Mouse (Mus musculus): Measurements from ENCODE around the gene Ttll3. TPM values are rescaled to one million over a fixed set of nuclear protein-coding genes. Genes with fewer than 3 reads are reported as not detected.

Gene Ttll3
- polyA plus RNA-seq, 1 experiment from 2014 or later: 1.5 TPM

GRCm38 (mm10) chr6:113396270-113397030, 7.4 kb downstream of the Ttll3 start:
- Histone ChIP-seq H3K4me3 (ENCODE audit: low read depth, low read length) (no peak overlapping the region), H3K9me3 (replicated peaks; ENCODE audit: control insufficient read depth, low read length) (no peaks in the 10 kb centered on the region), H3K9ac (ENCODE audit: low read depth, low read length) (no peak overlapping the region), H3K4me1 (ENCODE audit: control insufficient read depth, insufficient read depth, low read length) (peaks cover 12% of the 10 kb centered on the region; the same call in 1 of the 2 replicates), H3K27me3 (ENCODE audit: control insufficient read depth, insufficient read depth, low read length) (no peaks in the 10 kb centered on the region; the same call in 1 of the 2 replicates), H3K4me2 (no peak overlapping the region), H3K27ac (ENCODE audit: low read depth, low read length) (no peak overlapping the region), H3K36me3 (ENCODE audit: control insufficient read depth, insufficient read depth, low read length) (no peaks in the 10 kb centered on the region)
- no peak for ATAC-seq (replicated peaks; ENCODE audit: insufficient number of reproducible peaks, low FRiP score, low TSS enrichment)
- 82% methylated on average over 10 of the region's 10 CpGs for WGBS (ENCODE audit: insufficient replicate concordance)

GRCm38 (mm10) chr6:113402094-113402493, 13.0 kb downstream of the Ttll3 start:
- H3K4me3 ChIP-seq (ENCODE audit: low read depth, low read length): no peak overlapping the region
- no peaks in the 10 kb centered on the region for H3K4me1 ChIP-seq (ENCODE audit: control insufficient read depth, insufficient read depth, low read length)
- no peak for ATAC-seq (replicated peaks; ENCODE audit: insufficient number of reproducible peaks, low FRiP score, low TSS enrichment)
- H3K36me3 ChIP-seq (ENCODE audit: control insufficient read depth, insufficient read depth, low read length): no peaks in the 10 kb centered on the region
- no peak overlapping the region for H3K27ac ChIP-seq (ENCODE audit: low read depth, low read length)
- H3K27me3 ChIP-seq (ENCODE audit: control insufficient read depth, insufficient read depth, low read length): no peaks in the 10 kb centered on the region
- 85% methylated on average over 13 of the region's 13 CpGs for WGBS (ENCODE audit: insufficient replicate concordance)
- no peak overlapping the region for H3K4me2 ChIP-seq
- no peaks in the 10 kb centered on the region for H3K9me3 ChIP-seq (replicated peaks; ENCODE audit: control insufficient read depth, low read length)
- no peak overlapping the region for H3K9ac ChIP-seq (ENCODE audit: low read depth, low read length)

- Histone ChIP-seq H3K9me3 (replicated peaks; ENCODE audit: control insufficient read depth, low read length) (no peaks in the 10 kb centered on the region), H3K9ac (ENCODE audit: low read depth, low read length) (no peak overlapping the region), H3K4me3 (ENCODE audit: low read depth, low read length) (no peak overlapping the region), H3K4me1 (ENCODE audit: control insufficient read depth, insufficient read depth, low read length) (no peaks in the 10 kb centered on the region), H3K4me2 (no peak overlapping the region), H3K36me3 (ENCODE audit: control insufficient read depth, insufficient read depth, low read length) (no peaks in the 10 kb centered on the region), H3K27ac (ENCODE audit: low read depth, low read length) (no peak overlapping the region), H3K27me3 (ENCODE audit: control insufficient read depth, insufficient read depth, low read length) (no peaks in the 10 kb centered on the region)
- WGBS (ENCODE audit: insufficient replicate concordance): 70% methylated on average over 12 of the region's 12 CpGs
- ATAC-seq (replicated peaks; ENCODE audit: insufficient number of reproducible peaks, low FRiP score, low TSS enrichment): no peak
Observed at GRCm38 (mm10) chr6:113404649-113405448, 15.8 kb downstream of the Ttll3 start.

GRCm38 (mm10) chr6:113405483-113405882, 16.4 kb downstream of the Ttll3 start:
- 70% methylated on average over 6 of the region's 6 CpGs for WGBS (ENCODE audit: insufficient replicate concordance)
- Histone ChIP-seq H3K4me3 (ENCODE audit: low read depth, low read length) (no peak overlapping the region), H3K9me3 (replicated peaks; ENCODE audit: control insufficient read depth, low read length) (no peaks in the 10 kb centered on the region), H3K36me3 (ENCODE audit: control insufficient read depth, insufficient read depth, low read length) (no peaks in the 10 kb centered on the region), H3K9ac (ENCODE audit: low read depth, low read length) (no peak overlapping the region), H3K4me2 (no peak overlapping the region), H3K27ac (ENCODE audit: low read depth, low read length) (no peak overlapping the region), H3K4me1 (ENCODE audit: control insufficient read depth, insufficient read depth, low read length) (no peaks in the 10 kb centered on the region), H3K27me3 (ENCODE audit: control insufficient read depth, insufficient read depth, low read length) (no peaks in the 10 kb centered on the region)
- no peak for ATAC-seq (replicated peaks; ENCODE audit: insufficient number of reproducible peaks, low FRiP score, low TSS enrichment)

GRCm38 (mm10) chr6:113406683-113407082, 17.6 kb downstream of the Ttll3 start:
- H3K27me3 ChIP-seq (ENCODE audit: control insufficient read depth, insufficient read depth, low read length): no peaks in the 10 kb centered on the region
- WGBS (ENCODE audit: insufficient replicate concordance): 75% methylated on average over 9 of the region's 9 CpGs
- no peak overlapping the region for H3K4me2 ChIP-seq
- no peaks in the 10 kb centered on the region for H3K9me3 ChIP-seq (replicated peaks; ENCODE audit: control insufficient read depth, low read length)
- H3K36me3 ChIP-seq (ENCODE audit: control insufficient read depth, insufficient read depth, low read length): no peaks in the 10 kb centered on the region
- H3K27ac ChIP-seq (ENCODE audit: low read depth, low read length): no peak overlapping the region
- no peak overlapping the region for H3K4me3 ChIP-seq (ENCODE audit: low read depth, low read length)
- no peak for ATAC-seq (replicated peaks; ENCODE audit: insufficient number of reproducible peaks, low FRiP score, low TSS enrichment)
- no peak overlapping the region for H3K9ac ChIP-seq (ENCODE audit: low read depth, low read length)
- H3K4me1 ChIP-seq (ENCODE audit: control insufficient read depth, insufficient read depth, low read length): no peaks in the 10 kb centered on the region

GRCm38 (mm10) chr6:113410001-113410400, 20.9 kb downstream of the Ttll3 start:
- Histone ChIP-seq H3K4me3 (ENCODE audit: low read depth, low read length) (no peak overlapping the region), H3K9ac (ENCODE audit: low read depth, low read length) (no peak overlapping the region), H3K27me3 (ENCODE audit: control insufficient read depth, insufficient read depth, low read length) (no peaks in the 10 kb centered on the region), H3K9me3 (replicated peaks; ENCODE audit: control insufficient read depth, low read length) (no peaks in the 10 kb centered on the region), H3K4me2 (no peak overlapping the region), H3K36me3 (ENCODE audit: control insufficient read depth, insufficient read depth, low read length) (no peaks in the 10 kb centered on the region), H3K27ac (ENCODE audit: low read depth, low read length) (no peak overlapping the region), H3K4me1 (ENCODE audit: control insufficient read depth, insufficient read depth, low read length) (no peaks in the 10 kb centered on the region)
- WGBS (ENCODE audit: insufficient replicate concordance): 70% methylated on average over 1 of the region's 1 CpGs
- ATAC-seq (replicated peaks; ENCODE audit: insufficient number of reproducible peaks, low FRiP score, low TSS enrichment): no peak

- Histone ChIP-seq H3K4me2 (no peak overlapping the region), H3K27me3 (ENCODE audit: control insufficient read depth, insufficient read depth, low read length) (no peaks in the 10 kb centered on the region), H3K9me3 (replicated peaks; ENCODE audit: control insufficient read depth, low read length) (no peaks in the 10 kb centered on the region), H3K36me3 (ENCODE audit: control insufficient read depth, insufficient read depth, low read length) (no peaks in the 10 kb centered on the region), H3K27ac (ENCODE audit: low read depth, low read length) (no peak overlapping the region), H3K4me3 (ENCODE audit: low read depth, low read length) (no peak overlapping the region), H3K9ac (ENCODE audit: low read depth, low read length) (no peak overlapping the region), H3K4me1 (ENCODE audit: control insufficient read depth, insufficient read depth, low read length) (peaks cover 8% of the 10 kb centered on the region)
- ATAC-seq (replicated peaks; ENCODE audit: insufficient number of reproducible peaks, low FRiP score, low TSS enrichment): no peak
- WGBS (ENCODE audit: insufficient replicate concordance): 84% methylated on average over 5 of the region's 5 CpGs
Observed at GRCm38 (mm10) chr6:113416416-113416815, 27.4 kb downstream of the Ttll3 start.

- H3K9me3 ChIP-seq (replicated peaks; ENCODE audit: control insufficient read depth, low read length): no peaks in the 10 kb centered on the region
- WGBS (ENCODE audit: insufficient replicate concordance): 17% methylated on average over 16 of the region's 16 CpGs
- H3K36me3 ChIP-seq (ENCODE audit: control insufficient read depth, insufficient read depth, low read length): no peaks in the 10 kb centered on the region
- peak overlapping the region; percentile 93 for H3K4me2 ChIP-seq
- no peaks in the 10 kb centered on the region for H3K27me3 ChIP-seq (ENCODE audit: control insufficient read depth, insufficient read depth, low read length)
- H3K4me1 ChIP-seq (ENCODE audit: control insufficient read depth, insufficient read depth, low read length): peaks cover 8% of the 10 kb centered on the region
- H3K27ac ChIP-seq (ENCODE audit: low read depth, low read length): peak overlapping the region; percentile 30; the same call in 1 of the 2 replicates
- H3K9ac ChIP-seq (ENCODE audit: low read depth, low read length): peak overlapping the region; percentile 84
- peak overlapping the region; percentile 68 for H3K4me3 ChIP-seq (ENCODE audit: low read depth, low read length)
- peak; percentile 33 for ATAC-seq (replicated peaks; ENCODE audit: insufficient number of reproducible peaks, low FRiP score, low TSS enrichment)
Observed at GRCm38 (mm10) chr6:113418441-113419198, 29.6 kb downstream of the Ttll3 start.
